Mouse (Mus musculus) c-Kit-positive CD71-positive TER-119-negative erythroid progenitor cells, embryonic 14.5 days (primary cell): ENCODE results near the gene Gm44805.

Source experiments
- DNase-seq: peaks from one replicate; pipeline ENCODE4 v3.0.0-alpha.2; 2013; ENCODE audit warnings: low read depth

The Gm44805 gene

GRCm38 (mm10) chr7:19677872-19678271 lies 3.4 kb downstream of the Gm44805 start, which contains the start of gene Apoc2:
TSS of gene Apoc2 (minus strand) at chr7:19677941.
- no peak for DNase-seq

GRCm38 (mm10) chr7:19676662-19677061 lies 4.6 kb downstream of the Gm44805 start:
- DNase-seq = no peak

- no peak for DNase-seq
These were observed 5.4 kb downstream of the Gm44805 start for GRCm38 (mm10) chr7:19675824-19676223.

- no peak for DNase-seq
These were observed 8.0 kb downstream of the Gm44805 start for GRCm38 (mm10) chr7:19673083-19673699.

- DNase-seq = no peak
These were observed 9.7 kb downstream of the Gm44805 start for GRCm38 (mm10) chr7:19671511-19671910.

GRCm38 (mm10) chr7:19668947-19669721 lies 12.1 kb downstream of the Gm44805 start:
- DNase-seq = peak; percentile 93

- no peak for DNase-seq
These were observed 13.8 kb downstream of the Gm44805 start for GRCm38 (mm10) chr7:19667434-19667833.

- no peak for DNase-seq
These were observed 14.5 kb downstream of the Gm44805 start for GRCm38 (mm10) chr7:19666750-19667149.

GRCm38 (mm10) chr7:19664955-19665841 lies 16.0 kb downstream of the Gm44805 start, which contains the start of gene Clptm1:
TSS of gene Clptm1 (minus strand) at chr7:19665033.
- peak; percentile 96 for DNase-seq

GRCm38 (mm10) chr7:19664455-19664954 lies 16.7 kb downstream of the Gm44805 start:
- no peak for DNase-seq

- DNase-seq = no peak
These were observed 17.3 kb downstream of the Gm44805 start for GRCm38 (mm10) chr7:19663940-19664339.

- no peak for DNase-seq
These were observed 28.6 kb downstream of the Gm44805 start for GRCm38 (mm10) chr7:19652614-19653013.

GRCm38 (mm10) chr7:19651063-19651786 lies 30.0 kb downstream of the Gm44805 start:
- DNase-seq = no peak

- DNase-seq = no peak
These were observed 40.0 kb downstream of the Gm44805 start for GRCm38 (mm10) chr7:19641223-19641622.

GRCm38 (mm10) chr7:19635074-19635827 lies 46.0 kb downstream of the Gm44805 start:
- no peak for DNase-seq

GRCm38 (mm10) chr7:19634591-19634990 lies 46.6 kb downstream of the Gm44805 start:
- no peak for DNase-seq

GRCm38 (mm10) chr7:19633855-19634254 lies 47.4 kb downstream of the Gm44805 start:
- DNase-seq = no peak

GRCm38 (mm10) chr7:19633197-19633596 lies 48.0 kb downstream of the Gm44805 start:
- no peak for DNase-seq

- peak; percentile 58 for DNase-seq
These were observed 48.5 kb downstream of the Gm44805 start for GRCm38 (mm10) chr7:19632720-19633119.

GRCm38 (mm10) chr7:19632275-19632674 lies 48.9 kb downstream of the Gm44805 start:
- DNase-seq = no peak

GRCm38 (mm10) chr7:19629361-19629734 lies 51.9 kb downstream of the Gm44805 start, which contains the start of gene Relb:
TSS of gene Relb (minus strand) at chr7:19629438.
- DNase-seq = peak; percentile 83
